Mouse (Mus musculus): ENCODE data around the gene Dnah10.

Dnah10 gene

DNA sequence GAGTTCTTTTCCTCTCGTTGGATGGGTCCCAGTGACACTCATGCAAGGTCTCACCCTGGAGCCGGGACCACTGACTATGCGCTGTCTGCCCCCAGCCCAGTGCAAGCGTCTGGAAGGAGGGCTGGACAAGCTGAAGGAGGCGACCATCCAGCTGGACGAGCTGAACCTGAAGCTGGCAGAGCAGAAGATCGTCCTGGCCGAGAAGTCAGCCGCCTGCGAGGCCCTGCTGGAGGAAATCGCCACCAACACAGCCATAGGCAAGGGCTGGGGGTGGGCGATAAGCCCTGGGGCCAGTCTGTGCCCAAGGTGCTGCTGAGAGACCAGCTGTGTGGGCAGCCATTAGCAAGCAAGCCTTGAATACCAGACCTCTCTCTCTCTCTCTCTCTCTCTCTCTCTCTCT is 87.6 kb downstream of the Dnah10 start:
- DNase-seq (ENCODE audit: low read depth, low spot score) = no peak

DNA sequence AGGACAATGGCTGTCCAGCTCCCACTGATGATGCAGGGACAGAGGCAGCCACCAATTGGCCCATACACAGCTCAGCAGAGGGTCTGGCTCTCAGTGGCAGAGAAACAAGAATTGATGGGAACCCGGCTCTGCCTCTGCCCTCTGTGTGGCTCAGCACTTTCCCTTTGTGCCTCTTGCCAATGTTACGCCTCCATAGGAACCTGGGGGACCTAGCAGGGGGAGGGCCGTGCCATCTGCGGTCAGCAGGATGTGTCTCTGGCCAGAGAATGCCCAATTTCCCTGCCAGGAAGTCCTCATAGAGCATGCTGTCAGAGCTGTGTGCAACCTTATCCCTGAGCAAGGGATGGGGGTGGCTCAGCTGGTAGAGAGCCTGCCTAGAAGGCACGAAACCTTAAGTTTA is 89.9 kb downstream of the Dnah10 start:
- no peak for DNase-seq (ENCODE audit: low read depth, low spot score)

DNA sequence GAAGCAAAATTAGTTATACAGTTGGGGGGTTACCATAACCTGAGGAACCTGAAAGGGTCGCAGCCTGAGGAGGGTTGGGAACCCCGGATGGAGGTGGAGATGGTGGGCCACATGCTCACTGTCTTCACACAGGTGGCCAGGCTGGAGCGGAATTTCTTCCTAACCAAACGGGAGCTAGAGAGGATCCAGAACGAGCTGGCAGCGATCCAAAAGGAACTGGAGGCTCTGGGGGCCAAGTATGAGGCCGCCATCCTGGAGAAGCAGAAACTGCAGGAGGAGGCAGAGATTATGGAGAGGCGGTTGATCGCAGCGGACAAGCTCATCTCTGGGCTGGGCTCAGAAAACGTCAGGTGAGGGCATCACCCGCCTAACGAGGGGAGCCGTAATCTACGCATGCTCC is 92.2 kb downstream of the Dnah10 start:
- no peak for DNase-seq (ENCODE audit: low read depth, low spot score)

DNA sequence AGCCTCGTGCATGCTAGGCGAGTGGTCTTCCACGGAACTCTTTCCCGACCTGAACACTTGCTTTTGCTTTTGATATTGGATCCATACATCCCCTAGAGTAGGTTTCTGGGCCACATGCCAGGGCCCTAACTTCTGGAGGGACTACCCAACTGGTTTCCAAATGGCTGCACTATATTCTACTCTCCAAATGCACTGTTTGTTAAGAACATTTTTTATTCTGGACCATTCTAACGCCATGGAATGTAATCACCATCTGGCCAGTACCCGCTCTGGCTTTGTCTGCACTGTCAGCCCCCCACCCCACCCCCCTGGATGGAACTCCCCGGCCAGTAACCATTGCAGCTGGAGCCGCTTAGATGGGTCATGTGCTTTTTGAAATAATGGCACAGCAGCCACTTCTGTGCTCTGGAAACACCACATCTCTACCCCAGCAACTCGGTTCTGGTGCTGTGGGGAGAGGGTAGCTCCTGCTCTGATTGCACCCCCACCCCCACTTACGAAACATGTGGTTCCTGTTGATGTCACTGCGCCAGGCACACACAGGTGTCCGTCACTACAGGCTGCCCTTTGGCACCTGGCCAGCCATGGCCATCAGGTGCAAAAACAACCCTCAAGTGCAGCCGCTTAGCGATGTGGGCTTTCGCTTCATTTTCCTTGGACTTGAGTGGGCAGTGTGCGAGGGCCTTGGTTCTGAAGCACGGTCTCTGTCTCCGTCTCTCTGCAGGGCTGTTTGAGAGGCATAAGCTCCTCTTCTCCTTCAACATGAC is 97.4 kb downstream of the Dnah10 start:
- DNase-seq (ENCODE audit: low read depth, low spot score) = no peak

DNA sequence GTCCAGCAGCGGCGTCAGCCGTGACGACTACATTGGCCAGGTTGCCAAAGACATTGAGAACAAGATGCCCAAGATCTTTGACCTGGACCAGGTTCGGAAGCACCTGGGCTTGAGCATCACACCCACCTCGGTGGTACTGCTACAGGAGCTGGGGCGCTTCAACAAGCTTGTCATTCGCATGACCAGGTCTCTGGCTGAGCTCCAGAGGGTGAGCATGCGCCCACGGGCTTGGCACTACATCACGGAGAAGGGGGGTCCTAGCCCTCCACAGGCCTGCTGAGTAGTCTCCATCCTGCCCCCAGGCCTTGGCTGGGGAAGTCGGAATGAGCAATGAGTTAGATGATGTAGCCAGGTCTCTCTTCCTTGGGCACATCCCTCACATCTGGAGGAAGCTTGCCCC is 105.4 kb downstream of the Dnah10 start:
- DNase-seq (ENCODE audit: low read depth, low spot score) = no peak

DNA sequence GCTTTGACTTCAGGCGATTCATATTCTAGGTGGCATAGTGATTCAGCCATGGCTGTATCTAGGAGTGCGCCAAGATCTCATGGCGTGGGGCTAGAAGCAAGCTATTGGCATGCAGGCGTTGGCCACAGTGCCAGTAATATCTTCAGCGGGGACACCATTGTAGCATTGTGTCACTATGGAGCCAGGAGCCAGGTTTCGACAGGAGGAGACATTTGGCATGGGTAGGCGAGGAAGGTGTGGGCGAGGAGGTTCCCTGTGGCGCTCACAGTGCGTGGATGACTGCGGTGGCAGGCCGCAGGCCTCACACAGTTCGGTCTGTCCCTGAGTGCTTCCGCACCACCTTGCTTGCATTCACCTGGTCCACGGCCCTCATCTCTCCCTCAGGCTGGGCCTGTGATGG is 110.3 kb downstream of the Dnah10 start:
- no peak for DNase-seq (ENCODE audit: low read depth, low spot score)

DNA sequence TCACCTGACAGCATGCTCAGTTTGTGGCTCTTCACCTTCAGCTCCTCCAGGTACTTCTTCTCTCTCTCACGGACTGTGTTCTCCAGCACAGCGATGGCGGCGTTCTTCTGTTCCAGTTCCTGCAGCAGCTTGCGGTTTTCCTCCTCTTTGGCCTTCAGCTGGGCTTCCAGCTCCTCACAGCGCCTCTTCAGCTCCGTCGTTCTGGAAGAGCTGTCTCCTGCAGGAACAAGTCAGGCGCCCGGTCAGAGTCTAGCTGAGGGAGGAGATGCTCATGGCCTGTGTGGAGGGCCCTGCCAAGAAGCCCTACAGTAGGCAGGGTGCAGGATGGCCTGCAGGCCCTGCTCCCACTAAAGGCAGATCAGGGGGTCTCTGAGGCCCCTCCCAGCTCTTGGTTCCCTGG is 111.2 kb downstream of the Dnah10 start:
- no peak for DNase-seq (ENCODE audit: low read depth, low spot score)

DNA sequence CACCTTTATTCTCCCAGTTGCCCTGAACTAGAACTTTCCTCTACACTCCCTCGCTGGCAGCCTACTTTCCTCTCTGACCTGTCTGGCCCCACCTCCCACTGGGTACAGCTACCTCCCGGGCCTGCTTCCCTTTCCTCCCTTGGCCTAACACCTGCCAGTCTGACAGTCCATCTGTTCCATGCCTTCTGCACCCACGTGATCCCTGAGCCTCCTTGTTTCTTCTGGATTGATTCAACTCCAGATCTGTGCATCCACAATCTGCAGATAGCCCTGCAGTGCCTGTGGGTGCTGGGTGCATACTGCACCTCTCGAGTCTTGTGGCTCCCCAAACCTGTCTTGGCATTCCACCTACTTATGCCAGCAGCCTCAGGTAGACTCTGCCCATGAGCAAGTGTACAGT is 111.7 kb downstream of the Dnah10 start:
- no peak for DNase-seq (ENCODE audit: low read depth, low spot score)

DNA sequence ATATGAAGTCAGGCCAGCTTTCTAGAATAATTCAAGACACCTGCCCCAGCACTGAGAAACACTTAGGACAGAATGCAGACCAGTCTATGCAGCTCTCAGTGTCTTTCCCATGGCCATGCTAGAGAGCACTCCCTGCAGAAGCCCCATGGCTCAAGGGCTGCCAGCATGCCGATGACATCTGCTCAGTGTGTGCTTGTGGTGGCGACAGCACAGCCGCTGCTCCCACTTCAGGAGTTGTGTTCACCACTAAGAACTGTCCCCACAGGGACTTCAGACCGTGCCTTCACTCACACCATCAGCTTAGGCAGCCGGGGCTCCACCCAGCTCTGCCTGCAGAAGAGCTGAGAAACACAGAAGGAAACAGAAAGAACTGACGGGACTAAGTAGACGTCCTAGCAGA is 115.3 kb downstream of the Dnah10 start:
- no peak for DNase-seq (ENCODE audit: low read depth, low spot score)

DNA sequence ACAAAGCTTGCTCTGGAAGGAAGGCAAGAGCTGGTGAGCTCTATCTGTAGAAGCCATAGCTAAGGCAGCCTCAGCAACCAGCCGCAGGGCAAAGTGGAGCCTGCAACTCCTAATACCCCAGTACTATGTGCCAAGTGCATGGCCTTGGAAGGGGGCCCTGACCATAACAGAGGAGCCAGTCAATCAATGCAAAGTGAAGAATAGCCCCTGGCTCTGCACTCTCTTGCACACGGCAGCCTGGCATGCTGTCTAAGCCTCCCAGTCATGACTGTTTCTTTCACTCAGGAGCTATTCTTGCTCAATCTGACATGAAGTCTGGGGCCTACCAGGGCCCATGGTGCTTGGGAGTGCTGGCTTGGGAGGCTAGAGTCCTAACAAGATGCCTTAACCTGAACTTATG is 115.8 kb downstream of the Dnah10 start:
- DNase-seq (ENCODE audit: low read depth, low spot score) = no peak

DNA sequence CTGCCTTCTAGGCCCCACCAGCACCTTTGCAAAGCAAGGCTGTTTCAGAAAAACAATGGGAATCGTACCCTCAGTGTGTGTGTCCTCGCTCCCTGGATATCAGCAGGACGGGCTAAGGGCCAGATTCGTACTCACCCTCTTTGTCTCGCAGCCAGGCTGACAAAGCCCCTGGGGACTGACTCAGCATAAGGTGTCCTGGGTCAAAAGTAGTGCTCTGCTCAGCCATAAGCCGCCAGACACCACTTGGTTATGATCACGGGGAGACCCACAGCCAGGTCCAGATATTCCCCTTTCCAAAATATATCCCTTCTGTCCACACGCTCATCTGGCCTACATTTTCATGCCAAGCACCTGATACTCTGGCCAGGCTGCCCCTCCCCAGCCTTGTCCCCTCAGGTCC is 118.5 kb downstream of the Dnah10 start:
- DNase-seq (ENCODE audit: low read depth, low spot score) = no peak

DNA sequence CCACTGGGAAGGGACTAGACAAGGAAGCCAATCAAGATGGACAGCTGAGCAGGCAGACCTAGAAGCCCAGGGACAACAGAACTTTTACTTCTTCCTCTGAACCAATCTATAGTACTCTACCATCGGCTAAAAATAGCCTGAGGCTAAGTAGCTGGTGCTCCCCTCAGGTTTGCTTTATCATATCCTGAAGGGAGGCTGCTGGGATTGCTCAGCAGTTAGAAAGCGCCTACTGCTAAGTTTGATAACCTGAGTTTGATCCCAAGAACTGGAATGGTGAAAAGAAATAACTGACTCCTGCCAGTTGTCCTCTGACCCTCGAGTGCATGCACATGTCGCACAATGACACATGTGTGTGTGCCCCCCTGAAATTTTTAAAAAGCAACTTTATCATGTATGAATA is 120.0 kb downstream of the Dnah10 start:
- DNase-seq (ENCODE audit: low read depth, low spot score) = no peak

DNA sequence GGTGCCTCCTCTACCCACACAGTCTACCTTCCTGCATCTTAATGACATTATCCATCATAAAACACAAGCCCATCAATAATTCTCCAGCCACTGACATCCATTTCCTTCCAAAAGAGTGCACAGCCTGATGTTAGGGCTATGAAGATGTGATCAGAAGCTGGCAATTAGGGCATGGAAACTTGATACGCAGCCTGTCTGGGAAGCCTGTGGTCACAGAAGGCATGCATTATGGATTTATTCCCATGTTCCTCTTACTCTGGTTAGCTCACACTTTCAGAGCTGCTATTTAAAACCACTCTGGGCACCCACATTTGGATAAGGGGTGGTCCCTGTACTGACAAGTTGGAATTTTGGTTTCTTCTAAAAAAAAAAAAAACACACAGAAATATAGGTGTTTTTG is 122.1 kb downstream of the Dnah10 start:
- no peak for DNase-seq (ENCODE audit: low read depth, low spot score)

DNA sequence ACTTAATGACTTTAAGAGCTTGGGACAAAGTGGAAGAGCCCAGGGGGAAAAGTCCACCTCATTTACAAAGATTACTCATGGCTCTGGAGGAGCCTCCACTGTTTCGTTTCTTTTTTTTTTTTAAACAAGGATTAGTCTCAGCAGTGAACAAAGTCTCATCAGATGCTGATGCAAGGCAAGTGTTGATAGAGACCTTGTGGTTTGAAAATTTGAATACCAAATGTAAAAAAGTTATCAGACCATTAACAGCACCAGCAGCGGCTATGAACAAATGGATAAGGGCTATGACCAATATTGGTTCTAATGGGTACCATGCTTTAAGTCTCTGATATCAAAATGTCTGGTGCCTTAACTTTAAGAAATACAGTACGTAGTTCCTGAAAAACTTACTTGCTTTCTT is 124.1 kb downstream of the Dnah10 start:
- no peak for DNase-seq (ENCODE audit: low read depth, low spot score)

DNA sequence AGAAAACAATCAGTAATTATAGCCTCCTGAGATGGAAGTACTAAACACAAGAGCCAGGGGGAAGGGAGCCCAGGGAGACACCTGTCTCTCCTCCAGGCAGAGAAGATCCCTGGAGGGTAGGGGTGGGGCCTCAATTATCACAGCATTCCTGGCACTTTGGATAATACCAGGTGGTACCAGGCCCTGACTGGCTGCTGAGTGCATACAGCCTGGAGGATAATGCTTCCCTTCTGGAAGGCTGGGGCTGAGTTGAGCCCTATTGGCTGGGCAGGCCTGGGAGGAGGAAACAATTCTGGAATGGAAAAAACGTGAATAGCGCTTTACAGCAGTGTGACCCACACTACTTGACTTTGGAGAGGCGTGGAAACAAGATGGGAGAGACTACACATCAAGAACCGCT is 126.7 kb downstream of the Dnah10 start:
- no peak for DNase-seq (ENCODE audit: low read depth, low spot score)

DNA sequence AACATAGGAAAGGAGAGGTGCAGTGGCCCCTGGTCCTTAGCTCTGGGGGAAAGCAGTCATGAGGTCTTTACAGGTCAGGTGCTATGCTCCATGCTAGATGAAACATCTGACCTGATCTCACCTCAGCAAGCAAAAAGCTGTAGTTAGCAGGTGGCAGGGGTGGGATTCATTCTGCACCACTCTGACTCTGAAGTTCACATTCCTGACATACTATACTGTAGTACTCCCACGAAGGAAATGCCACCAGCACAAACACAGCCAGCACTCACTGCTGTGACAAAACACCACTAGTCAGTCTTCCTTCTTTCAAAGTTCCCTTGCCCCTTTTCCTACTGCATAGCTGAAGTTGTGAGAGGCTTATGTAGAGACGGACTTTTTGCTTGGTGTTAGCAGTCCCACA is 127.4 kb downstream of the Dnah10 start:
- no peak for DNase-seq (ENCODE audit: low read depth, low spot score)

DNA sequence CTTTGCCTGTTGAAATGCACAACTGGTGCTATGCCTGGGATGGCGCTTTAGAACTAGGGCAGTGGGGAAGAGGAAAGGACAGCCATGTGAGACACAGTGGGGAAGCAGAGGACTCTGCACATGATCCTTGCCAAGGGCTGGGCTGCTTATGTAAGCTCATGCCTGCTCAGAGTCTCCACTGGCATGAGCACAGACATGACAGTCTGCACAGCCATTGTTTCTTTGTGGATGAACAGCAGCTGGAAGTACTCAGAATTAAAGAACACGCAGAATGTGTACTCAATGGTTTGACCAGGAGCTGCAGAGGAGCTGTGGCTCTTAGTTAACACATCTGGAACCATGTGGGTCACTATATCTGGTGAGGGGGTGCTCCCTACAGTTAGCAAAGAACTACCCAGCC is 128.2 kb downstream of the Dnah10 start:
- DNase-seq (ENCODE audit: low read depth, low spot score) = no peak

DNA sequence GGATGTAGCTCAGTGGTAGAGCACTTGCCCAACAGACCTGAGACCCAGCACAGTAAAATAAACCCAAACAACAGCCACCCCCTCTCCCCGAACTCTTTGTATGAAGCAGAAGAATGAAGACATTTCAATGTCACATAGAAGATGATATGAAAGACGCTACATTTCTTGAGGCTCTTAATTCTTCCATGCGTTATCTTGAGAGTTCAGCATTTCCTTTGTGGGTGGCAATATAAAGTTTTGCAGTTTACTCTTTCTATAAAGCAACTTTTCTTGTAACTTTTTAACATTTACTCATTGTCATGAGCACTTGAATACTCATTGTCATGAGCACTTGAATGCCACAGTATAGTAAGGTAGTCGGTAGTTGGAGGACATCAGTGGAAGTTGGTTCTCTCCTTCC is 129.3 kb downstream of the Dnah10 start:
- DNase-seq (ENCODE audit: low read depth, low spot score) = no peak

DNA sequence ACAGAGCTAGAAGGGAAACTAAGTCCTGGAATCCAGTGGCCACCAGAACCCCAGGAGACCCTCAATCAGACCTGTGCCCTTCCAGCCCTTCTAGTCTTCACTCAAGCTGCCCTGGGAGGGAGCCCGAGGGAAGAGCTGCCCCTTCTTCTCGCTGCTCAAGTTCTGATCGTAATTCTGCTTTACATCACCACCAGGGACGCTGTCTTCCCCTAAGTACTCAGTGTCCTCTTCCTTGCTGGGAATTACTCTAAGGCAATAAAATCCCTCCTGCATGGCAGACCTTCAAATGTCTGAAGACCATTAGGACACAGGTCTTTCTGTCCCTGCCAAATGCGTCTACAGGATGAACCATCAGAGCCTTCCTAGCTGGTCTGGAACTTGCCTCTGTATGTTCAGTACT is 135.1 kb downstream of the Dnah10 start:
- DNase-seq (ENCODE audit: low read depth, low spot score) = no peak

DNA sequence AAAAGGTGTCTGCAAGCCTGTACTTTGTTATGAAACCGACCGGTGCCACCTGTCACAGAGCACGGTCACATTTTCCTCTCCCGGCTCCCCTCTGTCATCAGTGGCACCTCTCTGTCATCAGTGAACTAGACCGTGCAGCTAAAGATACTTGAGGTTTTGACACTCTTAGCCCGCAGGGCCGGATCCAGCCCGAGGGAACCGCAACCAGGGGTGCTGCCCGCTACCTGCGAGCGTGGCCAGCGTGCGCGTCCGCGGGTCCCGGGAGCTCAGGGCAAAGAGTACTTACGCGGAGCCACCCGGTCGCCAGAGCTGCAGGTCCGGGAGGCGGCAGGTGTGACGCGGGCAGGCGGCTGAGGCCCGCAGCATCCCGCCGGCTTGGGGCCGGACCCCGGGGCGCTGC is 136.6 kb downstream of the Dnah10 start:
- DNase-seq (ENCODE audit: low read depth, low spot score) = no peak

DNA sequence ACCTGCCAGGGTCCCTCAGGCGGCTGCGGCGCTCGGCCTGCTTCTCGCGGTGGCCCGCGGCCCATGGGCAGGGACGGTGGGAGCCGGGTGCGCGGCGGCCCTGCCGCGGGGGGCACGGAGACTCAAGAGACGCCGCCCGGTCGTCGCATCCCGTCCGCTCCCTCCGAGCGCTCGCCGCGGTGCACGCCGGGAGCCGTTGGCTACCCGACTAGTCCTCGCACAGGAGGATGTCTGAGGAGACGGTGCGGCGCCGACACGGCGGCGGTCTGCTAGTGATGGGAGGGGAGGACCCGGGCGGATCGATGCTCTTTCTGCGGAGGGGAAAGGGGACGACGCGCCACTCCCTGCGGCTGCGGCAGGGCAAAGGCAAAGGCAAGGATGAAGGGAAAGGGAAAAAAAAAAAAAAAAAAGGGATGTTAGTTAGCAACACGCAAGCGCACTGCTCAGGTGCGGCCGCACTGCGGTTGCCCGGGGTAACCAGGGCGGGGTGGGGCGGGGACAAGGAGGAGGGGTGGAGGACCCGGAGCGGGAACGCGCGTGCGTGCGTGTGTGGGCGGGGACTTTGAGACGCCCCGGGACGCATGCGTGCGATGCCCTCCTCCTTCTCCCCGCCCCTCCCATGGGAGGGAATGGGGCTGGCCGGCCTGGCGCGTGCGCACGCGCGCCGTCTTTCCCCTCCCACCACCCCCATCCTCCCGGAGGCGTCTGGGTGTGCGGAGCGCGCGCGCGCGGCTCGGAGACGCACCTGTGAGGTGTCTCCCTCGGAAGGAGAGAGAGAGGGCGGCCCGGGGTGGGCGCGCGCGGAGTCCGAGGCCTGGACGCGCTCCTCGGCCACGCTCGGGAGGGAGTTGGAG is 137.4 kb downstream of the Dnah10 start, which contains the start of the genes Ccdc92 and Zfp664:
TSS of gene Ccdc92 (minus strand) at position 412 of the 854 bp plus-strand sequence.
TSS of gene Zfp664 (plus strand) at position 679 of the 854 bp plus-strand sequence.
- peak; percentile 96 for DNase-seq (ENCODE audit: low read depth, low spot score)

DNA sequence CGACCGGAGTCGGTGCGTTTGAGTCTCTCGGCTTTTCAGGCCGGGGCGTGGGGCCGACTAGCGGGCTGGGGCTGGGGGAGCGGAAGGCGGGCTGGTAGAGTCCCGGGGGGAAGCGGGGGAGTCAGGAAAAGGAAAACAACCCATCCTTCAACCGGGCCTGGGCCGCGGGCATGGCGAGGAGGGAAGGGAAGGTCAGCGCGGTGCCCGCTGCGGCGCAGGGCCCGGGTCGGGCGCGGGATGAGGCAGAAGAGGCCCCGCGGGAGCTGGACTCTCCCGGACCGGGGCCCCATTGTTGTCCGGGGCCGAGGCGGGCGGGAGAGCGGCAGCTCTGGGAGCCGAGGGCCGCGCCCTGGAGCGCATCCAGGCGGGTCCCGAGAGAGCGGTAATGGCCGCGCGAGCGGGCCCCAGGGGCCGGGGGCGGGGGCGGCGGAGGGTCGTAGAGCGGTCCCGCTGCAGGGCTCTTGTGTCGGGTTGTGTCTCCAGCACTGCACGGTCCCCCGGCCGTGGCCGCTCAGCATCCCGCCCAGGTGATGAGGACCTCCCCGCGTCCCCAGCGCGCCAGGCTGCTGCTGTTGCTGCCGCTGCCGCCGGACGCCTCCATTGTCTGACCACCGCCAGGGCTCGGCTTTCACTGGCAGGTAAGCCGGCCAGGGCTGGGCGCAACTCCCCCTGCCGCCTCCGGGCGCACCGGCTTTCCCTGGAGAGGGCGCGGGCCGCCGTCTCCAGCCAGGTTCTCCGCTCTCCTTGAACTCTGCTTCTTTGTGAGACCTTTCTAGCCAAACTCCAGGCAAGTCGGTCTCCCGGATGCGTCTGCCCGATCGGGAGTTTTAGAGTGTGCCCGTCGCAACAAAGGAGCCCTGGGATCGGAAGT is 138.2 kb downstream of the Dnah10 start:
- no peak for DNase-seq (ENCODE audit: low read depth, low spot score)

Data from WW6 (cell line).